Mouse (Mus musculus): ENCODE measurements around the gene Agk.
A peak's percentile ranks its signal among the peaks of the same experiment; 100 is the strongest.

Gene Agk

GRCm38 (mm10) chr6:40324897-40325841, at the start of gene Agk:
TSS of gene Agk (plus strand) at chr6:40325172.
- DNase-seq (ENCODE audit: low spot score), result peak; percentile 61

GRCm38 (mm10) chr6:40300707-40301106, 24.3 kb upstream of the Agk start:
- no peak for DNase-seq (ENCODE audit: low spot score)

- no peak for DNase-seq (ENCODE audit: low spot score)
Measured at GRCm38 (mm10) chr6:40303379-40303778, 21.6 kb upstream of the Agk start.

- DNase-seq (ENCODE audit: low spot score), result no peak
Measured at GRCm38 (mm10) chr6:40304972-40305371, 20.0 kb upstream of the Agk start.

GRCm38 (mm10) chr6:40326341-40326740, 1.4 kb downstream of the Agk start:
- DNase-seq (ENCODE audit: low spot score), result no peak

- DNase-seq (ENCODE audit: low spot score), result no peak
Measured at GRCm38 (mm10) chr6:40333497-40333896, 8.5 kb downstream of the Agk start.

- DNase-seq (ENCODE audit: low spot score), result no peak
Measured at GRCm38 (mm10) chr6:40336735-40337731, 12.1 kb downstream of the Agk start.

GRCm38 (mm10) chr6:40346959-40347771, 22.2 kb downstream of the Agk start:
- DNase-seq (ENCODE audit: low spot score), result no peak

GRCm38 (mm10) chr6:40347772-40348111, 22.8 kb downstream of the Agk start:
- no peak for DNase-seq (ENCODE audit: low spot score)

GRCm38 (mm10) chr6:40350041-40350440, 25.1 kb downstream of the Agk start:
- no peak for DNase-seq (ENCODE audit: low spot score)

GRCm38 (mm10) chr6:40350856-40351255, 25.9 kb downstream of the Agk start:
- DNase-seq (ENCODE audit: low spot score), result no peak

GRCm38 (mm10) chr6:40353360-40353759, 28.4 kb downstream of the Agk start:
- DNase-seq (ENCODE audit: low spot score), result no peak

- no peak for DNase-seq (ENCODE audit: low spot score)
Measured at GRCm38 (mm10) chr6:40371031-40371430, 46.1 kb downstream of the Agk start.

- no peak for DNase-seq (ENCODE audit: low spot score)
Measured at GRCm38 (mm10) chr6:40380181-40380580, 55.2 kb downstream of the Agk start.

GRCm38 (mm10) chr6:40381908-40382307, 56.9 kb downstream of the Agk start:
- no peak for DNase-seq (ENCODE audit: low spot score)

- no peak for DNase-seq (ENCODE audit: low spot score)
Measured at GRCm38 (mm10) chr6:40385682-40386081, 60.7 kb downstream of the Agk start.

- DNase-seq (ENCODE audit: low spot score), result no peak
Measured at GRCm38 (mm10) chr6:40388660-40389059, 63.7 kb downstream of the Agk start.

- DNase-seq (ENCODE audit: low spot score), result no peak
Measured at GRCm38 (mm10) chr6:40390975-40391374, 66.0 kb downstream of the Agk start.

- peak; percentile 22 for DNase-seq (ENCODE audit: low spot score)
Measured at GRCm38 (mm10) chr6:40393213-40393612, 68.2 kb downstream of the Agk start.

- DNase-seq (ENCODE audit: low spot score), result no peak
Measured at GRCm38 (mm10) chr6:40402031-40402430, 77.1 kb downstream of the Agk start.

- DNase-seq (ENCODE audit: low spot score), result no peak
Measured at GRCm38 (mm10) chr6:40403640-40404285, 78.8 kb downstream of the Agk start.

Data from ovary, postnatal 10 days (tissue).